16 mouse cellular contexts compared by ENCODE assay signal in genomic region chr15:86738776-86739175, GRCm38 (mm10).
"Had no signal": no experiment of that assay in that cellular context is flagged by ENCODE, and none has a peak within 500 bp of the region (broad histone marks: within the 10 kb centered on the region; RNA-seq: fewer than 3 reads in every experiment).

No protein-coding gene starts in this region.

- DNase-seq: gastrocnemius, postnatal 14 days; gastrocnemius, postnatal 36 days; heart, adult 11 months; heart, adult 2 months; heart, postnatal 14 days; heart, postnatal 36 days; kidney, adult 11 months; kidney, adult 2 months; kidney, adult 9 months; kidney, postnatal 14 days; kidney, postnatal 36 days; layer of hippocampus, adult 9-11 months; layer of hippocampus, postnatal 36 days had no signal

- ATAC-seq: hindbrain, postnatal 0 days; intestine, embryonic 16.5 days; liver, embryonic 12.5 days had no signal
